Mouse (Mus musculus): Measurements from ENCODE around the gene Spc25. TPM values are rescaled to one million over a fixed set of nuclear protein-coding genes. Genes with fewer than 3 reads are reported as not detected.

The Spc25 gene
- total RNA-seq, 2 experiments from 2014 or later: 8.5 to 9.9 TPM

GRCm38 (mm10) chr2:69179721-69180120 lies 26.3 kb downstream of the Spc25 start:
- no peak for DNase-seq

DNA sequence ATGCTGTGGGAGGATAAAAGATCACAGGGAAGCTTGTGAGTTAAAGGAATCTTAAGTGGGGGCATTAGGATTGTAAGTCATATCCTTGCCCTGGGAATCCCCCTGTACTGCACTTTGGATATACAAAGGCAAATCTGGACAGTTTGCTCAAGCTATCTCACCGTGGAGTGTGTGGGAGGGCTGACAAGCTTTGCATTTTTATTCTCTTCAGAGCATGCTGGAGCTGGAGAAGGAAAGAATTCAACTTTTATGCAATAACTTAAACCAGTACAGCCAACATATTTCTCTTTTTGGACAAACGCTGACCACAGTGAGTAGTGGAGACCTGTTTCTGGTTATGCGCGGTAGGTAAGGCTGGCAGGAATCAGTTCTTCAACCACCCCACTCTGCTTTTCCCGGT lies 30.7 kb downstream of the Spc25 start:
- DNase-seq: no peak

- no peak for DNase-seq
These were observed 35.5 kb downstream of the Spc25 start for GRCm38 (mm10) chr2:69170395-69171077.

DNA sequence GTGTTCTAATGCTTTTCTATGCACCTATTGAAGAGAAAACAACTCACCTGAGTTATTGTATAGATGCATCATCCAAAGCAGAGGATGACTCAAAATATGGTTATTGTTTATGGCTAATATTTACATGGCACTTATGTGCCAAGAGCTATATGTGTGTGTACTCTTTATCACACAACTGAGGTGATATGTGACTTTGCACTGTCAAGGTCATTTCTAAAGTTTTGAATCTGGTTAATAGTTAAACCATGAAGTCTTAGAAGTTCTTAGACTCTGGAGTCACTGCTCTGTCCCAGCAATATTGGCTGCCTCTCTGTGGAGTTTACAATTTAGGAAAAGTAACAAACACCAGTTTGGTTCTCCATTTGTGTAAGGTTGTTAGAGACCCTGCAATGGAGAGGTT lies 47.1 kb downstream of the Spc25 start:
- DNase-seq: no peak

DNA sequence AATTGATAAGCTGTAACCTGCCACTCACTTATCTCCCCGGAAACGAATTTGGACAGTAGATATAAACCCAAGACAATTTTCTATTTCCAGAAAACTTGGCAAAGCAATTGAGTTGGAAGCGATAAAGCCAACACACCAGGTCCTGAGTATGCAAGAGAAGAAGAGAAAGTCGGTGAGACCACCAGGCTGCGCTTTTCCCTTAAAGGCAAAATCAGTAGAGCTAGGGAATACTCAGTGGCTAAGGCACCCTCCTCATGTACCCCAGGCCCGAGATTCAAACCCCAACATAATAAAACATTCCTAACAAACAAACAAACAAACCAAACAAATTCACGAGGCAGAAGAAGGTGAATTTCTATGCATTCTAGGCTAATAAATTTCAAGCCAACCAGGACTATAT lies 49.7 kb downstream of the Spc25 start:
- DNase-seq: no peak

DNA sequence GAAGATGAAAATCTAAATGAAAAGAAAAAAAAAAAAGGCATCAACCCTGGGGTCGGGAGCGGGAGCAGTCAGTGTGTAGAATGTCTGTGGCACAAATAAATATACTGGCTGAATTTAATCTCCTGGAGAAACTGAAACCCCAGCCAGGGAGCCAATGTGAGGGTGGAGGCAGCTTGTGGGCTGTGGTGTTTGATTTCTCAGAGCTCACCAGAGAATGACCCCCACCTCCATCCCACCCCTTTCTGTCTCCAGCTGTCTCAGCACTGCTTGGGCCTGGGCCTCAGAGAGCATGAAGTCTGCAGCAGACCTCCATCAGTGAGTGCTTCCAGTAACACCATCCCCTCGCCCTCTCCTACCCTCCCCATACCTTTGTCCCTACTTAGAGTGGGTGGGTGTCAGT lies 50.1 kb downstream of the Spc25 start:
- no peak for DNase-seq

GRCm38 (mm10) chr2:69150841-69151240 lies 55.2 kb downstream of the Spc25 start:
- DNase-seq: no peak

- DNase-seq: no peak
These were observed 56.8 kb downstream of the Spc25 start for GRCm38 (mm10) chr2:69149154-69149553.

- no peak for DNase-seq
These were observed 57.3 kb downstream of the Spc25 start for GRCm38 (mm10) chr2:69148691-69149090.

Other genes starting within 250 kb of the Spc25 start
- gene Nostrin, start 70.4 kb downstream of the Spc25 start, total RNA-seq (2021): 1 to 10 TPM; 2.2 to 3.2 TPM
- not detected for gene G6pc2, start 4.9 kb upstream of the Spc25 start, total RNA-seq (2021)
- gene Abcb11, start 136.4 kb upstream of the Spc25 start, total RNA-seq (2021): under 1 TPM in 1 of 2 experiments, not detected in 1; 0.05 TPM
- gene Dhrs9, start 174.3 kb upstream of the Spc25 start, total RNA-seq (2021): under 1 TPM; 0.05 to 0.07 TPM